Mouse (Mus musculus) embryo, embryonic 11 days (tissue): ENCODE measurements around the gene Mrps33.

Experiments
- DNase-seq: peaks from one replicate; pipeline ENCODE4 v3.0.0-alpha.2; 2015

The Mrps33 gene

DNA sequence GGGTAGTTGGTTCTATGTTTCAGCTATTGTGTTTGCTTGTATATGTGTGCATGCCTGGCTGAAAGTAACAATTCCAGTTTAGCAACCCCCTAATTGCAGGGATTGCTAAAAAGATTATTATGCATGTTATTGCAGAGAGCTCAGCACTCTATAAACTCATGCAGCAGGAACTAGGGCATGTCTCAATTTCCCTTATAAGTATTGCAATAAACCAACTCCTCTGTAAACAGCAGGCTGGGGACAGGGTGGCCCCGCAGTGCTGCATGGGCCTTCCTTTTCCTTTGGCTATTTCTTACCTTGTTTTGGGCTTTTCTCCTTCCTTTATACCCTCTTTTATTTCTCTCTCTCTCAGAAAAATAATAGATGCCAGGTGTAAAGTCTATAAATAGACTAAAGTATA is 32.3 kb downstream of the Mrps33 start:
- DNase-seq = no peak

- DNase-seq = no peak
Observed at GRCm38 (mm10) chr6:39776275-39776674, 34.5 kb downstream of the Mrps33 start.

DNA sequence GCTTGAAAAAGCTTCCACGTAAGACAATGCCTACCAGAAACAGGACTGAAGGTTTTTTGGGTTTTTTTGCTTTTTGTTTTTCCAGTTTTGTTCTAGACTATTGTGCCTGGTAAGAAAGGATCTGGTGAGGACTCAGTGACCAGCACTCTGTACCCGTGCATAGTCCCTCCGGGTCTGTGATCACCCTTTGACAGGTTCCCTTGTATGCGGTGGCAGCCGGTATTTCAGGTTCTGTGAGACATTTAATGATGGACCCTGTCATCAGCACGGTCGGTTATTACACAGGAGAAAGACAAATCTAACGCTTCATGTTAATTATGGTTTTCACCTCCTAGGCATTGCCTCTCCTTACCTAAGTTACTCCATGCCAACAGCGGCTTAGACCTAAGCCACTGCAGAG is 35.8 kb downstream of the Mrps33 start:
- no peak for DNase-seq

GRCm38 (mm10) chr6:39757229-39757628 is 53.6 kb downstream of the Mrps33 start:
- DNase-seq = no peak
